In the genomic region with DNA sequence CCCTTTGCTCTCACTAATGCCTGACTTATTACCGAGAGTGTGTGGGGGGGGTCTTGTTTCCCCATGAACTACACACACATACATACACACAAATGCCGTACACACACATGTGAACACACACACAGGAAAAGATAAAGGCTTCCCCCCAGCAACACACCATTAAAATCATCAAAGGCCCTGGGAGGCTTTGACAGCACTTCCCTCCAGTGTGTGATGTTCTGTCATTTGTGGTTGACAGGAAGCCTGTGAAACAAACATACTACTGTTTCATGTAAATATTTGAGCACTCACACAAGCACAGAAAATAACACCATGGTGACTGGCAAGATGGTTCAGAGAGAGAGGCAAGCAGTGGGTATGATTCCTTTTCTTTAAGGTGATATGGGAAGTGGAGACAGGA, we compare ENCODE assay signal across 20 mouse cellular contexts. TPM values are rescaled to one million over a fixed set of nuclear protein-coding genes. Genes with fewer than 3 reads are reported as not detected.
A peak's percentile ranks its signal among the peaks of the same experiment; 100 is the strongest.
DNase-seq lines count a peak whose midpoint lies in the region; ATAC-seq and TF ChIP-seq lines count a peak whose summit lies in the region.
"Had no signal": no experiment of that assay in that cellular context is flagged by ENCODE, and none has a peak within 500 bp of the region (broad histone marks: within the 10 kb centered on the region; RNA-seq: fewer than 3 reads in every experiment).

No protein-coding gene starts in this region.

- peak overlapping the region; percentile 88 for H3K27ac ChIP-seq in heart, embryonic 10.5 days
- no peak overlapping the region; the same call in 1 of the 2 replicates for H3K27ac ChIP-seq in lung, embryonic 14.5 days (ENCODE audit: low read depth)
- H3K27ac ChIP-seq: liver, embryonic 12.5 days; macrophage; midbrain, embryonic 12.5 days; stomach, postnatal 0 days had no signal

- no peak for ATAC-seq in lung, embryonic 14.5 days (ENCODE audit: insufficient read depth)
- ATAC-seq: liver, embryonic 12.5 days; Patski had no signal

- no peak overlapping the region for H3K9ac ChIP-seq in lung, embryonic 14.5 days
- H3K9ac ChIP-seq: hindbrain, embryonic 12.5 days; liver, embryonic 12.5 days; midbrain, embryonic 12.5 days had no signal

- no peak for DNase-seq in heart, embryonic 10.5 days (ENCODE audit: low spot score)
- DNase-seq in heart, postnatal 25 days (ENCODE audit: low spot score) = no peak
- DNase-seq in lung, embryonic 14.5 days = peak; percentile 29
- DNase-seq in lung, postnatal 14 days = no peak
- peak; percentile 67 for DNase-seq in T-cell, adult 2 months (ENCODE audit: low spot score)
- peak; percentile 28 for DNase-seq in thymus, postnatal 14 days
- no peak for DNase-seq in adrenal gland, postnatal 25 days
- no peak for DNase-seq in cerebellum, postnatal 14 days
- DNase-seq: cerebellum, adult 8-10 months; gastrocnemius, postnatal 14 days; kidney, adult 2 months; kidney, postnatal 25 days; layer of hippocampus, adult 9-11 months; right cerebral cortex, postnatal 14 days had no signal

- 69% methylated on average over 2 of the region's 2 CpGs for WGBS in heart, embryonic 10.5 days
- WGBS in lung, embryonic 14.5 days = 63% methylated on average over 2 of the region's 2 CpGs

- no peak overlapping the region for H3K4me2 ChIP-seq in lung, embryonic 14.5 days
- H3K4me2 ChIP-seq: hindbrain, embryonic 12.5 days; liver, embryonic 12.5 days; midbrain, embryonic 12.5 days had no signal

- TF ChIP-seq CTCF in lung, embryonic 14.5 days (IDR thresholded peaks at IDR 0.05; ENCODE audit: low read depth) = no peak

- no peak overlapping the region for H3K4me3 ChIP-seq in heart, embryonic 10.5 days
- H3K4me3 ChIP-seq in lung, embryonic 14.5 days (ENCODE audit: low read depth, low read length) = no peak overlapping the region
- H3K4me3 ChIP-seq: hindbrain, embryonic 12.5 days; liver, embryonic 12.5 days; midbrain, embryonic 12.5 days had no signal

- intact Hi-C loops in heart, postnatal 25 days (cut with DNase I) = loop anchor here (5.0 kb wide), 2 partner anchors 55 to 90 kb away; no protein-coding TSS in a partner anchor

- H3K27me3 ChIP-seq in heart, embryonic 10.5 days (ENCODE audit: insufficient read depth, poor library complexity, severe bottlenecking) = no peaks in the 10 kb centered on the region
- no peaks in the 10 kb centered on the region for H3K27me3 ChIP-seq in lung, embryonic 14.5 days (ENCODE audit: insufficient read depth, low read length)
- H3K27me3 ChIP-seq: liver, embryonic 12.5 days; Patski had no signal

- peaks cover 14% of the 10 kb centered on the region for H3K9me3 ChIP-seq in heart, embryonic 10.5 days
- H3K9me3 ChIP-seq in lung, embryonic 14.5 days (ENCODE audit: low read depth, low read length) = peaks cover 22% of the 10 kb centered on the region

- peaks cover 17% of the 10 kb centered on the region for H3K36me3 ChIP-seq in heart, embryonic 10.5 days
- H3K36me3 ChIP-seq in lung, embryonic 14.5 days (ENCODE audit: insufficient read depth) = no peaks in the 10 kb centered on the region

- peaks cover 48% of the 10 kb centered on the region for H3K4me1 ChIP-seq in heart, embryonic 10.5 days
- peaks cover 5% of the 10 kb centered on the region; the same call in 1 of the 2 replicates for H3K4me1 ChIP-seq in lung, embryonic 14.5 days (ENCODE audit: insufficient read depth)

RNA-seq across cellular contexts. Expression of gene Map10, which starts 2.4 kb away (rescaled TPM):
- polyA plus RNA-seq in heart, embryonic 10.5 days (2016; fragmentation: Nextera tagmentation; extraction: Ambion mirVana) = 6.3 and 7.5 TPM in 2 replicates
- total RNA-seq in heart, postnatal 25 days (2021) = 1 to 10 TPM; 5.2 to 5.8 TPM
- 7.6 and 8.1 TPM in 2 replicates for polyA plus RNA-seq in lung, embryonic 14.5 days (2014; fragmentation: Nextera tagmentation; extraction: Ambion mirVana)
- total RNA-seq in adrenal gland, postnatal 25 days (2021) = 5.5 and 6.8 TPM in 2 replicates
- polyA plus RNA-seq: Patski had no signal

Comparison
In these comparisons a context has a peak if more than half of its experiments do, and no peak if none do; other contexts are left out.
1. DNase-seq: peak in lung, embryonic 14.5 days (single experiment), T-cell, adult 2 months (single experiment) and thymus, postnatal 14 days (single experiment); none in heart, embryonic 10.5 days (single experiment), heart, postnatal 25 days (single experiment), lung, postnatal 14 days (single experiment), adrenal gland, postnatal 25 days (single experiment) and cerebellum, postnatal 14 days (0 of 2).